Mouse (Mus musculus) regulatory T cell (primary cell): ENCODE data around the gene Arhgap6.

Source experiments
- in situ Hi-C: fragments of 300-600 bp; cut with MboI, MseI; formaldehyde crosslinking; loops from one replicate; pipeline ENCODE4 v1.15.1; 2025; ENCODE audit warnings: high pct_unique_total_duplicates

The Arhgap6 gene

GRCm38 (mm10) chrX:168977776-168978175 is 182.9 kb downstream of the Arhgap6 start:
- in situ Hi-C loops: loop anchor here (25.0 kb wide), 1 partner anchor 1915 kb away; no protein-coding TSS in a partner anchor

GRCm38 (mm10) chrX:168980370-168980769 is 185.5 kb downstream of the Arhgap6 start:
- in situ Hi-C loops: loop anchor here (25.0 kb wide), 1 partner anchor 1918 kb away; no protein-coding TSS in a partner anchor

- in situ Hi-C loops: no loop called here
These were observed 212.2 kb downstream of the Arhgap6 start for GRCm38 (mm10) chrX:169007066-169007465.

GRCm38 (mm10) chrX:169012701-169013100 is 217.8 kb downstream of the Arhgap6 start:
- in situ Hi-C loops: no loop called here

GRCm38 (mm10) chrX:169034390-169034789 is 239.5 kb downstream of the Arhgap6 start:
- in situ Hi-C loops: no loop called here

GRCm38 (mm10) chrX:169036403-169037296 is 241.8 kb downstream of the Arhgap6 start:
- in situ Hi-C loops: no loop called here

- in situ Hi-C loops: no loop called here
These were observed 242.5 kb downstream of the Arhgap6 start for GRCm38 (mm10) chrX:169037401-169037800.

- in situ Hi-C loops: no loop called here
These were observed 249.0 kb downstream of the Arhgap6 start for GRCm38 (mm10) chrX:169043872-169044271.

GRCm38 (mm10) chrX:169047595-169047994 is 252.7 kb downstream of the Arhgap6 start:
- in situ Hi-C loops: no loop called here

- in situ Hi-C loops: no loop called here
These were observed 254.7 kb downstream of the Arhgap6 start for GRCm38 (mm10) chrX:169049550-169049949.

GRCm38 (mm10) chrX:169053907-169054476 is 259.1 kb downstream of the Arhgap6 start:
- in situ Hi-C loops: no loop called here

- in situ Hi-C loops: no loop called here
These were observed 267.7 kb downstream of the Arhgap6 start for GRCm38 (mm10) chrX:169062555-169062954.

GRCm38 (mm10) chrX:169065298-169065697 is 270.4 kb downstream of the Arhgap6 start:
- in situ Hi-C loops: no loop called here

GRCm38 (mm10) chrX:169065922-169066321 is 271.0 kb downstream of the Arhgap6 start:
- in situ Hi-C loops: no loop called here

GRCm38 (mm10) chrX:169075020-169075419 is 280.1 kb downstream of the Arhgap6 start:
- in situ Hi-C loops: no loop called here

- in situ Hi-C loops: loop anchor here (10.0 kb wide), 1 partner anchor 497 kb away; no protein-coding TSS in a partner anchor
These were observed 286.7 kb downstream of the Arhgap6 start for GRCm38 (mm10) chrX:169081609-169082008.

- in situ Hi-C loops: loop anchor here (10.0 kb wide), 1 partner anchor 501 kb away; no protein-coding TSS in a partner anchor
These were observed 291.0 kb downstream of the Arhgap6 start for GRCm38 (mm10) chrX:169085871-169086270.

GRCm38 (mm10) chrX:169089221-169089620 is 294.3 kb downstream of the Arhgap6 start:
- in situ Hi-C loops: loop anchor here (10.0 kb wide), 1 partner anchor 504 kb away; no protein-coding TSS in a partner anchor

- in situ Hi-C loops: no loop called here
These were observed 299.7 kb downstream of the Arhgap6 start for GRCm38 (mm10) chrX:169094601-169095000.

GRCm38 (mm10) chrX:169095584-169095983 is 300.7 kb downstream of the Arhgap6 start:
- in situ Hi-C loops: no loop called here

GRCm38 (mm10) chrX:169102665-169103064 is 307.8 kb downstream of the Arhgap6 start:
- in situ Hi-C loops: no loop called here

GRCm38 (mm10) chrX:169106048-169106622 is 311.2 kb downstream of the Arhgap6 start:
- in situ Hi-C loops: no loop called here
